Mouse (Mus musculus) spleen, postnatal 0 days (tissue): Measurements from ENCODE around the gene Tmem268. TPM values are rescaled to one million over a fixed set of nuclear protein-coding genes. Genes with fewer than 3 reads are reported as not detected.

Experiments used
- polyA plus RNA-seq: library from polyadenylated mRNA; unstranded; fragments of >200 nt; fragmentation: Nextera tagmentation; extraction: Ambion mirVana; gene quantifications from 2 replicates; pipeline ENCODE4 v1.2.1, GENCODE M21; 2015

Tmem268 gene
- 6.0 and 6.8 TPM in 2 replicates for polyA plus RNA-seq

GRCm38 (mm10) chr4:63558407-63559081 is at the start of gene Tmem268:
Gene Tmem268 (plus strand): TSS chr4:63558781.

GRCm38 (mm10) chr4:63544494-63545230 is 13.9 kb upstream of the Tmem268 start, which contains the start of gene Atp6v1g1:
Gene Atp6v1g1 (plus strand): TSS chr4:63544772.

GRCm38 (mm10) chr4:63604945-63605344 is 46.4 kb downstream of the Tmem268 start, which contains the start of gene Gm11213:
Gene Gm11213 (minus strand): TSS chr4:63605261.

GRCm38 (mm10) chr4:63622378-63622835 is 63.8 kb downstream of the Tmem268 start, which contains the start of gene Tex48:
Gene Tex48 (minus strand): TSS chr4:63622428.

Other genes starting within 250 kb of the Tmem268 start
- gene Orm1, start 214.2 kb upstream of the Tmem268 start, polyA plus RNA-seq, result 0.48 and 1.2 TPM in 2 replicates
- gene Orm3, start 202.6 kb upstream of the Tmem268 start, polyA plus RNA-seq, result 0.17 TPM in 1 of 2 replicates, not detected in the other
- not detected in 2 replicates for gene Orm2, start 196.3 kb upstream of the Tmem268 start, polyA plus RNA-seq
- gene Akna, start 155.4 kb upstream of the Tmem268 start, polyA plus RNA-seq, result 15.2 and 17.9 TPM in 2 replicates
- 0.19 and 0.76 TPM in 2 replicates for gene Whrn, start 62.8 kb upstream of the Tmem268 start, polyA plus RNA-seq
- gene Atp6v1g1, start 14.0 kb upstream of the Tmem268 start, polyA plus RNA-seq, result 146 and 154 TPM in 2 replicates
- gene Gm11213, start 46.5 kb downstream of the Tmem268 start, polyA plus RNA-seq, result not detected in 2 replicates
- not detected in 2 replicates for gene Tex48, start 63.6 kb downstream of the Tmem268 start, polyA plus RNA-seq
- gene Gm11214, start 104.6 kb downstream of the Tmem268 start, polyA plus RNA-seq, result not detected in 2 replicates
- not detected in 2 replicates for gene Tnfsf15, start 186.3 kb downstream of the Tmem268 start, polyA plus RNA-seq